Mouse (Mus musculus) kidney, adult 2 months (tissue): Measurements from ENCODE around the gene Rbm19. TPM values are rescaled to one million over a fixed set of nuclear protein-coding genes. Genes with fewer than 3 reads are reported as not detected.

Experiments
- DNase-seq: peaks from one replicate; pipeline ENCODE4 v3.0.0; 2021
- H3K27ac ChIP-seq: fragments of 200-500 bp; 2 replicates; pipeline ENCODE4 v1.5.1; 2012; ENCODE audit warnings: low read depth, low read length, control low read depth, inconsistent platforms; ENCODE audit not compliant: insufficient read depth
- H3K27me3 ChIP-seq: fragments of 200-500 bp; replicated peaks from 2 replicates; pipeline ENCODE4 v1.6.1; 2012; ENCODE audit warnings: mild to moderate bottlenecking, moderate library complexity, low read length, inconsistent platforms; ENCODE audit not compliant: control insufficient read depth, insufficient read depth
- H3K36me3 ChIP-seq: fragments of 200-500 bp; 2 replicates; pipeline ENCODE4 v1.6.1; 2012; ENCODE audit warnings: mild to moderate bottlenecking, moderate library complexity, low read length, inconsistent platforms; ENCODE audit not compliant: control insufficient read depth, insufficient read depth
- H3K4me1 ChIP-seq: fragments of 200-500 bp; 2 replicates; pipeline ENCODE4 v1.6.1; 2011; ENCODE audit warnings: low read length; ENCODE audit not compliant: control insufficient read depth, insufficient read depth
- H3K4me3 ChIP-seq: fragments of 200-500 bp; 2 replicates; pipeline ENCODE4 v1.5.1; 2011; ENCODE audit warnings: mild to moderate bottlenecking, low read depth, low read length, control low read depth; ENCODE audit not compliant: insufficient read depth
- CTCF ChIP-seq: fragments of 200-500 bp; conservative IDR thresholded peaks from 2 replicates; pipeline ENCODE4 v1.5.1; 2011; ENCODE audit warnings: low read depth, mild to moderate bottlenecking, control low read depth, low read length, moderate library complexity, mixed read lengths; ENCODE audit not compliant: insufficient read depth, insufficient read length
- POLR2A ChIP-seq: fragments of 200-500 bp; IDR thresholded peaks from one replicate; pipeline ENCODE4 v1.6.1; 2011; ENCODE audit warnings: low read depth, low read length, control low read depth
- WGBS: fragments of 180-500 bp; shearing (Covaris S2); methylation state at CpG from one replicate; pipeline ENCODE4 v1.1.7; 2018; 5-methylcytosine and 5-hydroxymethylcytosine counted together
- polyA plus RNA-seq: library from polyadenylated mRNA; depleted of rRNA; stranded (reverse); fragments of >200 nt; gene quantifications from 2 replicates; pipeline ENCODE4 v1.2.3, GENCODE M21; 2012

Rbm19 gene
- polyA plus RNA-seq, 1 experiment: 12.1 TPM

DNA sequence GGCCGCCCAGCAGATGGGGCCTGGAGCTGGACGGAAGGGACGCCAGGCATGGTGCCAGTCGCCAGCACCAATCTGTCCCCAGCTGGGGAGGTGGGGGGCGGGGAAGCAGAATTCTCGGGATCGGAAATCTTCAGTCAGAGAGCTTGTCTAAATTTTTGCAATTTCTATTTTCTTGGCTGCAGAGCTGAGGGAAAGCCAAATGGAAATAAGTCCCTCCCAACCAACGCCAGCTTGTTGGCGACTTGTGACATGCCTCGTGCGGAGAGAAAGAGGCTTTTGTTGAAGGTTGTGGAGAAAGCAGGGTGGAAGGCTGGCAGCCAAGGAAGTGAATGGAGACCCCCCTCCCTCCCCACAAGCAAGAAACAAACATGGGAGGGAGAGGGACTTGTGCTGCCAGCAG, 119.3 kb downstream of the Rbm19 start:
- H3K4me1 ChIP-seq: no peaks in the 10 kb centered on the region
- no peaks in the 10 kb centered on the region for H3K36me3 ChIP-seq
- 79% methylated on average over 11 of the region's 11 CpGs for whole genome bisulfite sequencing
- H3K4me3 ChIP-seq: no peak overlapping the region
- no peak overlapping the region for H3K27ac ChIP-seq
- no peak for TF ChIP-seq CTCF
- TF ChIP-seq POLR2A: no peak
- DNase-seq: no peak
- no peaks in the 10 kb centered on the region for H3K27me3 ChIP-seq

DNA sequence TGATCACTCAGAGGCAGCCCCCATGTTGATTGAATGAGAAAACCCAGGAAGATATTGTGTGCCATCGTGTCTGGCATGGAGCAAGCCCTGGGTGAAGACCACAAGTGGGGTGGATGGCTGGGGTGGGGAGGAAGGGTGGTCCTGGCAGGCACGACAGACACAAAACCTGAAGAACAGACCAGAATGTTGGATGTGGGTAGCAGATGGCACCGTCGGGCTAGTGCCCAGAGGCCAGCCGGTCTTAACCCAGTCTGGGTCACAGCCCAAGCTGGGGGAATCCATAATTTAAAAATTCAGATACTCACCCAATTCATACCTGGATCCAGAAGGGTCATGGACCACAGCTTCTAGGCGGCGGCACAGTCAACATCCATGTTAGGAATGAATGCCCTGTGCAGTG, 123.8 kb downstream of the Rbm19 start:
- 94% methylated on average over 7 of the region's 7 CpGs for WGBS

DNA sequence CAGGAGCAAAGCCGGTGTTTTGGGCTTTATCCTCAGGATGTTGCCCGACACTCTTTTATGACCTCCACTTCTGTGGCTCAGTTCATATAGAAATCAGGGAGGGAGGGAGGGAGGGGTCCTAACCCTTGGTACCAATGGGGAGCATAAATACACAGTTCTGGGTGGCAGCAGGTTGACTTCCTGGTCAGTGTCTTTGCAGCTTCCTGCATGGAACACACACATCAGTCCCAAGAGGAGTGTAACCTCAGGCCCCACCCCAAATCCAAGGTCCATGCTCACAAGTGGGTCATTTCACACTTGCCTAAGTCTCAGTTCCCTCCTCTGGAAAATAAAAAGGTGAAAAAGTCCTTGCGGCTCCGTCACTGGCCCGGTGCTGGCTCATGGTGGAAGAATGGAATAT, 129.1 kb downstream of the Rbm19 start:
- no peak overlapping the region for H3K27ac ChIP-seq
- WGBS: 28% methylated on average over 5 of the region's 5 CpGs
- peak; percentile 2 for DNase-seq
- no peaks in the 10 kb centered on the region for H3K4me1 ChIP-seq
- TF ChIP-seq POLR2A (no peak), CTCF (no peak)
- H3K36me3 ChIP-seq: no peaks in the 10 kb centered on the region
- no peak overlapping the region for H3K4me3 ChIP-seq
- no peaks in the 10 kb centered on the region for H3K27me3 ChIP-seq

More for the DNA sequence above, 123.8 kb downstream of the Rbm19 start:
- TF ChIP-seq CTCF (no peak), POLR2A (no peak)
- Histone ChIP-seq H3K27me3 (no peaks in the 10 kb centered on the region), H3K4me3 (no peak overlapping the region), H3K36me3 (no peaks in the 10 kb centered on the region), H3K27ac (no peak overlapping the region), H3K4me1 (no peaks in the 10 kb centered on the region)
- DNase-seq: no peak
